Mouse (Mus musculus) ovary, postnatal 10 days (tissue): ENCODE measurements around the gene Pkn2.

Source experiments
- DNase-seq: peaks from one replicate; pipeline ENCODE4 v3.0.0; 2022; ENCODE audit warnings: low spot score

Pkn2 gene

DNA sequence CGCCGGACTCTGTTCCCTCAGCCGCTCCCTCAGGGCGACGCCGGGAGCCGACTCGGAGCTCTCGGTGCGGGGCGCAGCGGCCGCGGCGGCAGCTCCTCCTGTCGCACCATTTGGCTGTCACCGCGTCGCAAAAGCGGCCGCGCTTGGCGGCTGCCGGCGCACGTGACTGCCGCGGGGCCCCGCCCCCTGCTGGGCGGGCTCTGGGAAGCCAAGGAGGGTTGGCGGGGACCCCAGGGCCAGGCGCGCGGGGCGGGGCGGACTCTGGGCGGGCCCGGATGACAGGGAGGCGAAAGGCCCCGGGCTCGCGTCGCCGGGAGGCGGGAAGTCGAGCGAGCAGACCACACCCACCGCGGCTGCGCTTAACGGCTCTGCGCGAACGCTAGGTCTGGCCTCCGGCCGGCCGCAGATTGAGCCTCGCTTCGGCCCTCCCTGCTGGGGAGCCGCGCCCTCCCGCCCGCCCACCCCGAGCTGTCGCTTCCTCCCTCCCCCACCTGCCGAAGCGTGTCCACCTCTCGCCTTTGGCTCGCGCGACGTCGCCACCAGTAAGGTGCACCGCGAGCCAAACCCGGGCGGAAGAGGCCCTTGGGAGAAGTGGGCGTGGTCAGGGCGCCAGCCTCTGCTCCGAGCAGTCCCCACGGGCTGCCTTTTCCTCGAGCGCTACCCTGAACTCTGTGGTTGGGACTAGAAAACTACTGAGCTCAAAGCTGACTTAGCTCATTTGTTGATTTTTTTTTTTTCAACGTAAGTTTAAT is at the start of gene Pkn2:
Pkn2 (minus strand) TSS at position 133 of the 752 bp plus-strand sequence.
- peak; percentile 98 for DNase-seq

DNA sequence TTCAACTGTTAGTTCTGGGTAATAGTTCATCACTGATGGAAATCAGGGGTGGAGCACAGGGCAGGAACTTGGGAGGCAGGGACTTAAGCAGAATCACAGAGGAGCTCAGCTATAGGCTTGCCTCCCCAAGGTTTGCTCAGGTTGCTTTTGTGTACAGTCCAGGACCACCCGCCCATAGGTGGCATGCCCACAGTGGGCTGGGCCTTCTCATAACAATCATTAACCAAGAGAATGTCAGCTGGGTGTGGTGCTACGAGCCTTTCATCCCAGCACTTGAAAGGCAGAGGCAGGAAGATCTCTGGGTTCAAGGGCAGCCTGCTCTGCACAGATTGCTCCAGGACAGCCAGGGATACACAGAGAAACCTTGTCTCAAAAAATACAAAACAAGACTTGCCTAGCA is 48.1 kb upstream of the Pkn2 start:
- no peak for DNase-seq

DNA sequence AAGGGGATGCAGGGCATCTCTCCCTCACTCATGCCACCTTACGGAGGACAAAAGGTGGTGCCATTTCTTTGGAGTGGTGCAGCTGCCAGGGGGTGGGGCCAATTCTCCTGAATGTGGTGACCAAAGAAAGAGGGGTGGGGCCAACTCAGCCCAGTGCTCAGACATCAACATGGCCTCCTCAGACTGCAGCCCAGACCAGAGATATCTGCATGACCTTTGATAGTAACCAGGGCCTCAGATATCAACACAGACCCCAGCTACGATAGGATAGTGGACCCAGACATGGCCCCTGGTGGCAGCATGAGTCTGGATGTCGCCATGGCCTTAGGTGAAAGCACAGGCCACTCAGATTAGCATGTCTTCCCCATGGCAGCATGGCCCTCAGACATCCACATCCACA is 45.5 kb upstream of the Pkn2 start:
- no peak for DNase-seq

GRCm38 (mm10) chr3:142924831-142925348 is 43.1 kb upstream of the Pkn2 start:
- no peak for DNase-seq

- DNase-seq, result no peak
Measured at GRCm38 (mm10) chr3:142919070-142919469, 37.3 kb upstream of the Pkn2 start.

DNA sequence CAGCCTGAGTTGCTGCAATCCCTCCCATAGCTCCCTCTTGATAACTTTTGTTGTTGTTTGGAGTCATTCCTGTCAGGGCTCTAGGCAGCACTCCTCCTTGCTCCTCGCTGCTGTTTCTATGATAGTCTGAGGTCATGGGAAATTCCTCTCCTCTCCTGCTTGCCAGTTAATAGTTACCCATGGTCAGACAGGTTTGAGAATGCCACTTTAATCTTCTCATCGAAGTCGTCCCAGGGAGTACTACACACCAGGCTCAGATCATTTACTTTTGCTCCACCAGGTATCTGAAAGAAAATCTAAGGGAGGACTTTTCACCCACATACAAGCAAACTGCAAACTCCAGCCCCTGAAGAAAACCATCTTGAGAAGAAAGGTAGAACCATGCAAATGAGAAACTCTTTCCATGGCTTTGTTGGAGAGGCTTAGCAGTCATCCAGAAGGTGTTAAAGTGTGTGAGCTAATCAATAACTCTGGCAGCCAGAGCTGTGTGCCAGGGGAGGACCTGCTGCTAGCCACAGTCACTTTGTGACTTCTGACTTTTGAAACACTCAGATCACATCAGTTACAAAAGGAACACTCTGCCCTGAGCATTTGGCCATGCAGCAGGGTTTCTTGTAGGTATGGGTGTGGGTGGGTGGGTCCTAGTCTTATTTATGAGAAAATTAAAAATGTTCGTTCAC is 36.1 kb upstream of the Pkn2 start:
- no peak for DNase-seq

DNA sequence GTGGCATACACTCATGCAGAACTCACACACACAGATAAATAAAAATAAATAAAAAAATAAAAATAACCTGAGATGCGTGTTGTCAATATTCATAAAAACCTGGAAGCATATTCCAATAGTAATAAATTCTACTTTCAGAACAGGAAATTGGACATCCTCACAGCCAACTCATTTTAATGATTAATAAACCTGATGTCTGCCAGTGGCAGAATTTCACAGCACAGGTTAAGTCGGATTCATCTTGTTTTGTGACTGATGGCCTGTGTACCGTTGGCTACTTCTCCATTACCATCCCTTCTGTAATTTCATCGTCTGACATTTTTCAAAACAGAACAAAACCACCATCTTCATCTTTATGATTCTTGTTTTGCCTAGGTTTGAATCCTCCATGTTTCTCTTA is 35.4 kb upstream of the Pkn2 start:
- DNase-seq, result no peak

GRCm38 (mm10) chr3:142913295-142913694 is 31.5 kb upstream of the Pkn2 start:
- DNase-seq, result no peak

DNA sequence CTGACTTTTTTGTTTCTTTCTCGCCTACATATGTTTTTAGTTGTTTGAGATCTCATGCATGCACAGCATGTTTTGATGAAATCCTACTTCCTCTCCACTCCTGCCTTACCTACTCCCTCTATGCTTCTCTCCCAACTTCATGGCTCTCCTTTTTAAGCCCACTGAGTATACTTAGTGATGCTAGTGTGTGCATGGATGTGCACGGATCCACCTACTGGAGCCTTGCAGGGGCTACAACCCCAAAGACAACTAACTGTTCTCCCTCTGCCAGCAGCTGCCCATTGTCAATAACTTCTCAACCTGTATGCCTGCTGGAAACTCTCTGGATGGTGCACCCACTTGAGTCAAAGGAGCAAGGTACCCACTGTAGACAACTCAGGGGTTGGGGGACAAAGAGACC is 17.9 kb upstream of the Pkn2 start:
- no peak for DNase-seq

- DNase-seq, result no peak
Measured at GRCm38 (mm10) chr3:142898949-142899396, 17.2 kb upstream of the Pkn2 start.

- DNase-seq, result no peak
Measured at GRCm38 (mm10) chr3:142890442-142890841, 8.6 kb upstream of the Pkn2 start.

- no peak for DNase-seq
Measured at GRCm38 (mm10) chr3:142886963-142887362, 5.2 kb upstream of the Pkn2 start.

- no peak for DNase-seq
Measured at GRCm38 (mm10) chr3:142884594-142884993, 2.8 kb upstream of the Pkn2 start.

- DNase-seq, result peak; percentile 52
Measured at GRCm38 (mm10) chr3:142881589-142881871, 274 bp downstream of the Pkn2 start.

- peak; percentile 12 for DNase-seq
Measured at GRCm38 (mm10) chr3:142880790-142881588, 815 bp downstream of the Pkn2 start.

- no peak for DNase-seq
Measured at GRCm38 (mm10) chr3:142863236-142863635, 18.6 kb downstream of the Pkn2 start.

GRCm38 (mm10) chr3:142856832-142857231 is 25.0 kb downstream of the Pkn2 start:
- DNase-seq, result no peak

DNA sequence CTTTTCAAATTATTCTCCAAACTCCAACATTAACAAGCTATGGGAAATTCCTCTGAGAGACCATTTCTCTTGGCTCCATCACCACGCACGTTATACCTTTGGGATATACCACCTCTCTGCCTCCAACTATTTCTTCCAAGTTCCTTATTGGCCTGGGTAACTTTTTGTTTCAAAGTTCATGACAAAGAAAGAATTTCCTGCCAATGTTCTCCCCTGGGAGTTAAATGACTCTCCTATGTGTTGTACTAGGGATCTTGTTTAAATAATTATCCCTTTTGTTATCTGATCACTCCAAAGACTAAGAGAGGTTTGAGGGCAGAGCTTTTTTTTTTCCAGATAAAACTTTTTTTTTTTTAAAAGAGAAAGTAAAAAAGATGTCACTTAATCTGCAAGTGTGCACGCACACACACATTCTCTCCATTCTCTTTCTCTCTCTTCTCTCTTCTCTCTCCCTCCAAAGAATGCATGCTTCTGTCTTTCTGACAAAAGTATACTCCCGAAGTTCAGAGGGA is 25.8 kb downstream of the Pkn2 start:
- no peak for DNase-seq

GRCm38 (mm10) chr3:142852911-142853310 is 28.9 kb downstream of the Pkn2 start:
- no peak for DNase-seq

GRCm38 (mm10) chr3:142851631-142852030 is 30.2 kb downstream of the Pkn2 start:
- no peak for DNase-seq

DNA sequence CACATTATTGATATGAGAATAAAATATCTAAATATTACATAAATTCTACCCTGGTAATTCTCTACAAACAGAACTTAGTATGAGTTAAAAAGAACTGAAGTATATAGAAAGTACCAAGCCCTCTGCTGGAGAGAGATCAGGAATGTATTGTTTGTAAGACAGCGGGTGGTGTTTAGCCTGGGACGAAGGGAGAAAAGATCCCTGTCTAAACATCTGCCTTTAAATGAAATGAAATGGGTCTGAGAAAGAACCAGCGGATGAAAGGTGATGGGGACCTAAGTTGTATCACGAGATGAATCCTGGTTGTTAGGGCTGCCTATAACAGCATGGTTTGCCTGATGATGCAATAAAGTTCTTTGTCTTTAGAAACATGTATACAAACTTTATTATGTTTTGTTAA is 41.8 kb downstream of the Pkn2 start:
- DNase-seq, result no peak

GRCm38 (mm10) chr3:142834761-142835160 is 47.0 kb downstream of the Pkn2 start:
- no peak for DNase-seq

DNA sequence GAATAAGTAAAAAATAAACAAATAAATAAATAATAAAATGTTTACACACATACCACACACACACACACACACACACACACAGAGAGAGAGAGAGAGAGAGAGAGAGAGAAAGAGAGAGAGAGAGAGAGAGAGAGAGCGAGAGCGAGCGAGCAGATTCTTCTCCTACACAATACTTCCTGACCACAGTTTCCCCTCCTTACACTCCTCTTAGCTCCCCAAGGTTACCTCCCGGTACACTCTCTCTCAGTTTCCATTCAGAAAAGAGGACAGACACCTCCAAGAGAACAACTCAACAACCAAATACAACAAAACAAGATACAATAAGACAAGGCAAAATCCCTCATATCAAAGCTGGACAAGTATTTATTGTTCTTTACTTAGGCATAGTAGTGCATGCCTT is 47.8 kb downstream of the Pkn2 start:
- DNase-seq, result no peak
